Mouse (Mus musculus) testis, postnatal 10 days (tissue): ENCODE results near the gene Narfl.
"Not testable (repeated sequence)": the region's sequence is repeated elsewhere in the genome, so short reads cannot be mapped to it uniquely, and the experiment has no call there.

Experiments
- DNase-seq: peaks from one replicate; pipeline ENCODE4 v3.0.0; 2021; ENCODE audit warnings: low spot score

The Narfl gene

GRCm38 (mm10) chr17:25773549-25774120 lies at the start of gene Narfl:
Narfl (plus strand) TSS chr17:25773776.
- DNase-seq, result peak; percentile 99

GRCm38 (mm10) chr17:25723919-25724318 lies 49.7 kb upstream of the Narfl start:
- DNase-seq, result no peak

DNA sequence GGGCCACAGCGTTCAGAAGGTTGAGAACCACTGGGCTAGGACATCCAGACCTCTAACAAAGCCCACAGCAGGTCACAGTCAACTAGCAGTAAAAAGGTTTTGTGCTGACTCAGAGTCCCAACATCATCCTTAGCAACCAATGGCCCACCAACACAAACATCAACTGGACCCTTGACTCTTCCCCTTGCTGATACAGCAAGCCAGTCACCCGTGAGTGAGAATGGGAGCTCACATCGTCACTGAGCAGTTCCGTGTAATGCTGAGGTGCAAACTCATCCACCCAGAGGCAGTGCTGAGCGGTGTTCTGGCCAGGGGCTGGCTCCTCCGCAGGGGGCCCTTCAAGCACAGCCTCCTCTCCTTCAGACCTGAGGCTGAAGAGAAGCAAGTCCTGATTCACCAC lies 48.3 kb upstream of the Narfl start:
- no peak for DNase-seq

DNA sequence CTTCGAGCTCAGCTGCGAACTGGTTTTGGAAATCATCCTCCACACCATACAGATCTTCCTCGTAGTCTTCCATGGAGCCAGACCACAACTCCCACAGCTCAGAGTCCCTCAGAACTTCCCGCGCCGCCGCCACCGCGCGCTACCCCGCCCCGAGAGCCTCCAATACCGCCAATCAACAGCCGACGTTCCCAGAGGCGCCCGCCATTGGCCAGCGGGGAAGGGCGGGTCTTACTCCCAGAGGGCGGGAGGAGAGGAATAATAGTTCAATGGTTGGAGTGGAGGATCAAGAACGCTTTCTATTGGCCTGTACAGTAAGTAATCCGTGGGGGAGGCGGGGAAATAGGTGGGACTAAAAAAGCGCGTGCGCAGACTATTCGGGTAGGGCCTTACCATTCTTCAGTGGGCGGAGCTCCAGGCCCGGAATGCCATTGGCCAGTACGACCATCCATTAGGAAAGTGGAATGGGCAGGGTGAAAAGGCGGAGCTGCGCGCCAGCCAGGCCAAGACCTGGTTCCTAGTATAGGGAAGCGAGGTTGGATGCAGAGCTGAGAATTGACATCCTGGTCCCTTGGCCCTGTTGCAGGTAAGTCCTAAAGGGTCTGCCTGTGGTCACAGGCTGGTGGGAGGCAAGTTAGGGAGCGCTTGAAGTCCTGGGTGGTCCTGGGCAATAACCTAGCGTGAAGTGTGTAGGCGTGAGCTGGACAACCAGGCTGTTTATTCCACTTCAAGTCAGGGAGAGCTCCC lies 46.1 kb upstream of the Narfl start, which contains the start of the genes Chtf18 and Rpusd1:
Gene Chtf18 (minus strand): TSS at position 155 of the 744 bp plus-strand sequence.
Gene Rpusd1 (plus strand): TSS at position 406 of the 744 bp plus-strand sequence.
- peak; percentile 99 for DNase-seq

- DNase-seq, result no peak
These were observed 45.6 kb upstream of the Narfl start for GRCm38 (mm10) chr17:25728009-25728270.

DNA sequence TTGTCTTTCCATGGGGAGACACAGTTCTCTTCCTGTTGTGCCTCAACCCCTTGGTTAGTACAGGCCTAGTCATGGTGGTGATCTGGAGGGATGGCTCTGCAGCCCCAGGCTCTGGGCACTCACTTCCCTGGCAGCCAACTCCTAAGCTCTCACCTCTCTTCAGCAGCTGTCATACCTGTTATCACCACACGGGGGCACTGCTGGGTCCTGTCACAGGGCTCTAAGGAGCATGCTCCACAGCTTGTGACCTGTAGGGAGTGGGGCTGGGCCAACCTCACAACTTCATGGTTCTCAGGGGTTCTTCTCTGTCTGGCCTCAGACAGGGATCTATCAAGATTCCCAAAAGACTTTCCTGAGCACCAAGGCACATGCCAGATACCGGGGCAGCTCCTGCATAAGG lies 41.5 kb upstream of the Narfl start:
- peak; percentile 93 for DNase-seq

DNA sequence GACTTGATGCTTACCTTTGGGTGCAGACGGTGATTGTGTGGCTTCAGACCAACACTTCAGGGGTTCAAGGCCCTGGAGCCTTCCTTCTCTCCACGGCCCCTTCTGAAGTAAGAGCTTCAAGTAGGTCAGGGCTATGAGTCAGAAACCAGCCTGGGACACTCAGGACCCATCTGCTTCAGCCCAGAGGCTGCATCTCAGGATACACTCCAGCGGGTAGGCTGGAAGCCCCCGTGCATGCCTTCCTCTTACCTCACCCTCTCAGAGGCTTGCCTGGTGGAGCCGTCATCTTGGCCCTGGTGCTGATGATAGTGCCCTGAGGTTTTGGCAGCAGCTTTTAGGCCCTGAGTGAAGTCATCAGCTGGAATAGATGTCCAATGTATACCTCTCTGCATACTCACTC lies 38.3 kb upstream of the Narfl start:
- no peak for DNase-seq

DNA sequence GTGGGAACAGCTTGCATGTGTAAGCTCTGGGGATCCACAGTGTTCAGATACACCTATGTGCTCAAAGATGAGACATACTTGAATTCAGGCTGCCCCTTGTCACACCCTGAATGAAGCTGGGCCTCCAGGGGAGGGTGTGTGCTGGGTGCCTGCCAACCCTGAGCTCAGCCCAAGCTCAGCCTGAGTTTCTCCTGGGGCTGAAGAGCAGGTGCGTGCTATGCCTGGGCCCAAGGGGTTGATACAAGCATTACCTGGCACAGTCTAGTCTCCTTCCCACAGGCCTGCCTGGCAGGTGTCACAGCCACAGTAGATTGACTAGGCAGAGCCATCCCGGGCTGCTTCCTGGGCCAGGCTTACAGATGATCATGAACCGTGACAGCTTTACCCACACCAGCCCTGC lies 37.8 kb upstream of the Narfl start, which contains the start of gene Mslnl:
Gene Mslnl (plus strand): TSS at position 298 of the 400 bp plus-strand sequence.
- no peak for DNase-seq

DNA sequence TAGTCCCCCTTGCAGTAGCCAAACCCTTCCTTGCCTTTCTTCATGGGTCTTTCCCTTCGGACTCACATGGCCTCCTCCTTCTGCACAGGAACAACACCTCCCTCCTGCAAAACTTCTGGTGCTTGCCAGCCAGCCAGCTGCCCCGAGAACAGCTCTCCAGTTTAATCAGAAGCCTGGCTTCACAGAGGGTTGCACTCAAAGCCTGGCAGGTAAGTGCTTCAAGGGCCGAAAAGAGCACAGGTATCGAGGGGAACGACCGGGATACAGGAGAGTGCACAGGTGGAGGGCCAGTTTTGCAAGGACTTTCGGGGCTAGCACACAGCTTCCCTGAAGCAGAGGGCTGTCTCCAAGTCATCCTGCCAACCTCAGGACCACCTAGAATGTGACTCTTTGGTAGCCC lies 34.7 kb upstream of the Narfl start:
- DNase-seq, result no peak

DNA sequence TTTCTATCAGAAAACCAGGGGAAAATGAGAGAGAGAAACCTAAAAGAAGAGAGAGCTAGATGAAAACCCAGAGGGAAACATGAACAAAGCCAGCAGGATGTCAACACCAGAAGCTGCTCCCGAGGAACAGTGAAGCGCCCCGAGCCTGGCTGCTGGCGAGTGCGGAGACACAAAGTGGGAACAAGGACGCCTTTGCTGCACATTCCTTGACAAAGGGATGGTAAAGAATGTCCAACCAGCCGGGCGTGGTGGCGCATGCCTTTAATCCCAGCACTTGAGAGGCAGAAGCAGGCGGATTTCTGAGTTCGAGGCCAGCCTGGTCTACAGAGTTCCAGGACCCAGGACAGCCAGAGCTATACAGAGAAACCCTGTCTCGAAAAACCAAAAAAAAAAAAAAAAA lies 32.1 kb upstream of the Narfl start:
- not testable (repeated sequence) for DNase-seq

DNA sequence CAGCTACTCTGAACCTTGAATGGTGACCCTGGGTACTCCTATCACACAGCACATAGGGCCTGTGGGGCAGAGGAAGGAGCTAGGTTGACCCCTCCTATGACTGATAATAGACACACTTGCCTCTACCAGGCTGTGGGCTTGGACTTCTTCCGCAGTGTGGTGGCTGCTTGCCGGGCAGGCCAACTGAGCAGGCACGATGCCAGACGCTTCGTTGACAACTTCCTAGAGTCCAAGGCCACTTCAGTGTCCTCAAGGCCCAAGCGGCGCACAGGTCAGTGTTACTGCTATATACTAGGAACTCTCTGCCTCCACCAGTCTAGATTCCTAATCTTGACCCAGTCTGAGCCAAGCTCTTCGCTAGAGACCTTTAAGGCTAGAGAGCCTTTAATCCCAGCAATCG lies 29.7 kb upstream of the Narfl start:
- peak; percentile 69 for DNase-seq

DNA sequence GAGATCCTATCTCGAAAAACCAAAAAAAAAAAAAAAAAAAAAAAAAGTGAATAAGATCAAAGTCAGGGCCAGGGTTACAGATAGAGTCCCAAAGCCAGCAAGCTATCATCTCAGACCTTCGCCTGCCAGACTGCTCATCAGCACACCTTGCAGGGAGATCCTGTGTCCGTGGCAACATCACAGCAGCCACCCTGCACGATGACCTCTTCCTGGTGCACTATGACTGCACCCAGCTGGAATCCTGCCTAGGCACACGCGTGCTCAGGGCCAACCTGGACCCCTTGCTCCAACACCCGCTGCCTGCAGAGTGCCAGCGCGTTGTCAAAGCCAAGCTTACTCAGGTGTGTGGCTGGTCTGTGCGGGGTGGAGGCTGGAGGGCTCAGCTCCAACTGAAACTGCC lies 29.3 kb upstream of the Narfl start:
- DNase-seq, result no peak

DNA sequence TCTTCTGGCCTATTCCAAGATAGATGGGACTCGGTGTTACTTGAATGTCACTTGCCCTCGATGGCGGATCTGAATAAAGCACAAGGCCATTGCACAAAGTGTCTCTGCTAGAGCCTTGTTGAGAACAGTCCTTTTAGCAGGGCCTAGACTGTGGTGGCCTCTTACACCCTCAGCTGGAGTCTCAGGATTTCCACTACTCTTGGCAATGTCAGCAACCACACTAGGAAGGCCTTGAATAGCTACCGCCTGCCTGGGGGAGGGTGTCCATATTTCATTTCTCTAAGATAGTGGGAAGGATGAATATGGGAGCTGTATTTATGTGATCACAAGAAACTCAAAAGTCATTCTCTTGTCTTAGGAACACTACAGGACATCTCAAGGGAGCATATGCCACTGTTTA lies 25.3 kb upstream of the Narfl start:
- no peak for DNase-seq

GRCm38 (mm10) chr17:25749314-25749713 lies 24.3 kb upstream of the Narfl start:
- no peak for DNase-seq

GRCm38 (mm10) chr17:25751446-25751845 lies 22.1 kb upstream of the Narfl start:
- DNase-seq, result peak; percentile 92

DNA sequence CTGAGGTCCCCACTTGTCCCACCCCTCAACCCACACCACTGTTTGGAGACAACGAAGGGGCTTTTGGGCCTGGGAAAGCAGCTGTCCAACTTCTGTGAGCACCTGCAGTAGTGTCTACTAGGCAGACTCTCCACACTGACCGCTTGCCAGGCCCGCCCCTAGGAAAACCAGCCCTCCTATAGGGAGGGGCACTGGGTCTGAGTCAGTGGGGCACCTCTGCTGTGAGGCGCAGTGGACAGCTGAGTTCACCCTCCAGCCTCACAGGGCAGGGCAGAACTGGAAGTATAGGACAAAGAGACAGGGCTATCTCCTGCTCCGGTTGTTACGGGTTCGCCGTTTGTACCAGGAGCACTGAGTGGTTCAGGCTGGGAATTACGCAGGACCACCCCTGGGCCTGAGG lies 19.3 kb upstream of the Narfl start, which contains the start of gene Msln:
Gene Msln (minus strand): TSS at position 138 of the 400 bp plus-strand sequence.
- DNase-seq, result no peak

GRCm38 (mm10) chr17:25755086-25755485 lies 18.5 kb upstream of the Narfl start:
- no peak for DNase-seq

DNA sequence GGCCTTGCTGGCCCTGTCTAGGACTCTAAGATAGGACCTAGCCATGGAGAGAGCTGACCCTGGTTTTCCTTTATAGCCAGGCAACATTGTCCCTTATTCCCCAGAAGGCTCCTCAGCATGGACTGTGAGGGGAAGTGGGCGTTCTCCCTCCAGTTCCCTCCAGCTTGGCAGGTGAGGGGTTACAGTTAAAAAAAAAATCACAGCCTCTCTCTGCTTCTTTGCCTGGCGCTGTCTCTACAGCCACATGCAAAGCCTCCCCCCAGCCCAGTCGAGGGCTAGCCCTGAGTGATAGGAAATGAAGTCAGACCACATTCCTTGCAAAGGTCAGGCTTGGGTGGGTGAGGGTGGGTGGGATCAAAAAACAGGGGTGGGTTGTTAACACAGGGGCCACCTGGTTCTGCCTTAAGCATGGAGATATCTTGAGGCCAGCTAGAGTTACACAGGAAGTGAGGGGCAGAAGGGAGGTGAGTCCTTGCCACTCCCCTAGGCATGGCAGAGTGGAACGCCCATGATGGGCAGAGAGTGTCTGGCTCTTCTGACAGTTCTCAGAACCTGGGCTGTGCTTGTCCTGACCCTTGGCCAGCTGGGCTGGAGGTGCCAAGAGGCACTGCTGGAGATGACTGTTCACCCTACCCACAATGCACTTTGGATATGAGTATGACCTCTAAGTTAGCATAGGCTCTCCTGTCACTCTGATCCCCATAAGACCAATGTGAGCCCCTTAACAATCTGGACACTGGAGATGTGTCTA lies 17.8 kb upstream of the Narfl start:
- DNase-seq, result no peak

- no peak for DNase-seq
These were observed 17.0 kb upstream of the Narfl start for GRCm38 (mm10) chr17:25756378-25757242.

DNA sequence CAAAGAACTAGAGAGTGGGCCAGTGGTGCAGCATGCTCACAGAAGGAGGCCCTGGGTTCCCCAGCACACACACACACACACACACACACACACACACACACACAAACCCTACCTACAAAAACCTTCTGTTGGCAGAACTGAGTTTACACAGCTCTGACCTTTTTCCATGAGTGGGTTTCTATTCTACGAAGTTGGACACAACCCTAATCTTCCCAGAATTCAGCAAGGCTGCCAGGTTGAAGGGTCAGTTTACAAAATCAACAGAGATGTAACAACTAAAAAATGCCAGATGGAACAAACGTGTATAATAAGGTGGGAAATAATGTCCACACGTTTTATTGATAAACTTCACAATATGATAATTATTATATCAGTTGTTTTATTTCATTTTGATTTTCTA lies 15.9 kb upstream of the Narfl start:
- no peak for DNase-seq

DNA sequence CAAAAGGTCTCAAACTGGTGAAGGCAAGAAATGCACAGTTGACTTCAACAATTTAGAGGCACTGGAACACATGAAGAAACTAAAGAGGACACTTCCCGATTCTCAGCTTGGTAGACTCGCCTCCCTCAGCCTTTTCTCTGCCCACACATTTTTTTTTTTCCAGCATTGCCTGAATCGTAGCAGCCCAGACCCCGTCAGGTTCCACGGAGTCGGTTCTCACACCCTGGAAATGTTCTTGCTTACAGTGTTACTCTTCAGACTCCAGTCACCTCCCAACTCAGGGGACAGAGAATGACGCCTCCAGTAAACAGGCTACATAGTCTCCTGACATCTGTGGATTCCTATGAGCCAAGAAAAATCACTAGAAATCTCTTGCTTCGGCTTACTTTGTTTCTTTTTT lies 13.4 kb upstream of the Narfl start:
- no peak for DNase-seq

DNA sequence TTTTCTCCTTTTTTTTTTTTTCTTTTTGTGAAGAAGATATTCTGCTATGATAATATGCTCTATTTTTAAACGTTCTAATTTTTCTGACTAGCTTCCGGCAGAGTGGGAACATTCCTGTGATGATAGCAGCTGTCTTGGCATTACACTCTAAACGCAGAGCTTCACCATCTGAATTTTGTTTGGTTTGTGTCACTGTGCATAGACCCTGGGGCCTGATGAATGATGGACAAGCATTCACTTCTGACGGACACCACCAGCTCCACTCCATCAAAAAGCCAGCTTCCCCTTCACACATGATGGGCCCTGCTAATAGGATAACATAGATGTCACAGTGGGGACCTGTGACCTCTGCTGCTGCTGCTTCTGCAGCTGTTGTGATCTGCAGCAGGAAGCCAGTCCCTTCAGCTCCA lies 12.0 kb upstream of the Narfl start:
- no peak for DNase-seq
